Mouse (Mus musculus) intestine, postnatal 0 days (tissue): ENCODE results near the gene Ssmem1. TPM values are rescaled to one million over a fixed set of nuclear protein-coding genes. Genes with fewer than 3 reads are reported as not detected.

Experiments used
- ATAC-seq: fragments of 200-750 bp; cut with Nextera tagmentation; 2 replicates; pipeline ENCODE4 v1.8.0; 2017; ENCODE audit warnings: mild to moderate bottlenecking, moderate TSS enrichment, moderate library complexity
- H3K27ac ChIP-seq: fragments of 300-500 bp; sonication (generic); 2 replicates; pipeline ENCODE4 v1.5.1; 2014; ENCODE audit warnings: mild to moderate bottlenecking, low read depth, low read length, moderate library complexity
- H3K27me3 ChIP-seq: fragments of 300-500 bp; sonication (generic); replicated peaks from 2 replicates; pipeline ENCODE4 v1.6.1; 2014; ENCODE audit warnings: low read length, mixed read lengths; ENCODE audit not compliant: control insufficient read depth, insufficient read depth
- H3K36me3 ChIP-seq: fragments of 300-500 bp; sonication (generic); 2 replicates; pipeline ENCODE4 v1.6.1; 2014; ENCODE audit warnings: mild to moderate bottlenecking, moderate library complexity; ENCODE audit not compliant: control insufficient read depth, insufficient read depth
- H3K4me1 ChIP-seq: fragments of 300-500 bp; sonication (generic); replicated peaks from 2 replicates; pipeline ENCODE4 v1.6.1; 2014; ENCODE audit warnings: antibody characterized with exemption, low read length, mixed read lengths; ENCODE audit not compliant: control insufficient read depth, insufficient read depth
- H3K4me2 ChIP-seq: fragments of 300-500 bp; sonication (generic); replicated peaks from 2 replicates; pipeline ENCODE4 v1.6.1; 2014; ENCODE audit warnings: low read depth, mild to moderate bottlenecking, moderate library complexity
- H3K4me3 ChIP-seq: fragments of 300-500 bp; sonication (generic); 2 replicates; pipeline ENCODE4 v1.5.1; 2014; ENCODE audit warnings: low read depth, low read length
- H3K9ac ChIP-seq: fragments of 300-500 bp; sonication (generic); 2 replicates; pipeline ENCODE4 v1.6.1; 2014; ENCODE audit warnings: mild to moderate bottlenecking, low read depth, low read length
- H3K9me3 ChIP-seq: fragments of 300-500 bp; sonication (generic); 2 replicates; pipeline ENCODE4 v1.6.1; 2016; ENCODE audit warnings: mixed run types; ENCODE audit not compliant: control insufficient read depth
- CTCF ChIP-seq: sonication (generic); IDR thresholded peaks from 2 replicates; pipeline ENCODE4 v1.5.1; 2016; ENCODE audit warnings: low read depth, mild to moderate bottlenecking, control low read depth, antibody characterized with exemption, moderate library complexity
- WGBS: fragments of 180-500 bp; shearing (Covaris S2); extraction: QIAGEN DNeasy Blood & Tissue Kit; methylation state at CpG from one replicate; pipeline ENCODE4 v1.1.7; 2014; 5-methylcytosine and 5-hydroxymethylcytosine counted together
- polyA plus RNA-seq: library from polyadenylated mRNA; unstranded; fragments of >200 nt; fragmentation: Nextera tagmentation; extraction: Ambion mirVana; gene quantifications from 2 replicates; pipeline ENCODE4 v1.2.1, GENCODE M21; 2015

Gene Ssmem1
- polyA plus RNA-seq, 1 experiment from 2014 or later, result not detected

DNA sequence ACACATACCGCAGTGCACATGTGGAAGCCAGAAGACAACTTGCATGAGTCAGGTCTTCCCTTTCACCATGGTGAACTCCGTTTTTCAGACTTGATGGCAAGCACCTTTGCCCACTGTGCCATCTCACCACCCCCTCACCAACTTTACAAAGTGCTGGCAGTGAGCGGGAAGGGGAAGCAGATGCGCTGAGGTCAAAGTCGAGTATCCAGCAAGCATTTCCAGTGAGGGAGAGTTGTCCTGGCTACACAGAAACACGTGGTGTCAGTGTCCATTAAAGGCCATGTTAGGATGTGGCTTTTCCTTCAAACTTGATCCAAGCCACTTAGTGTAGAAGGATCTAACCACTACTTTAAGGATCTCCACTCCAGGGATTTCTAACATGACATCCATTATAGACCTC lies 31.9 kb upstream of the Ssmem1 start:
- Histone ChIP-seq H3K4me1 (no peaks in the 10 kb centered on the region), H3K9me3 (no peaks in the 10 kb centered on the region), H3K9ac (no peak overlapping the region), H3K4me3 (no peak overlapping the region), H3K36me3 (peaks cover 43% of the 10 kb centered on the region), H3K4me2 (no peak overlapping the region), H3K27ac (no peak overlapping the region), H3K27me3 (no peaks in the 10 kb centered on the region)
- ATAC-seq, result 0 out of 2 replicates have a peak, but pooled peaks have one; percentile 16
- WGBS, result 65% methylated on average over 6 of the region's 6 CpGs
- no peak for TF ChIP-seq CTCF

- H3K27ac ChIP-seq, result no peak overlapping the region
- H3K4me1 ChIP-seq, result no peaks in the 10 kb centered on the region
- H3K9me3 ChIP-seq, result no peaks in the 10 kb centered on the region
- H3K9ac ChIP-seq, result no peak overlapping the region
- no peak for ATAC-seq
- H3K27me3 ChIP-seq, result no peaks in the 10 kb centered on the region
- WGBS, result 77% methylated on average over 3 of the region's 3 CpGs
- TF ChIP-seq CTCF, result no peak
- H3K4me2 ChIP-seq, result no peak overlapping the region
- H3K4me3 ChIP-seq, result no peak overlapping the region
- peaks cover 55% of the 10 kb centered on the region for H3K36me3 ChIP-seq
Measured at GRCm38 (mm10) chr6:30479418-30479817, 30.2 kb upstream of the Ssmem1 start.

GRCm38 (mm10) chr6:30482908-30483307 lies 26.7 kb upstream of the Ssmem1 start:
- H3K9me3 ChIP-seq, result no peaks in the 10 kb centered on the region
- peaks cover 74% of the 10 kb centered on the region for H3K36me3 ChIP-seq
- no peak overlapping the region for H3K4me2 ChIP-seq
- WGBS, result 84% methylated on average over 2 of the region's 2 CpGs
- H3K27me3 ChIP-seq, result no peaks in the 10 kb centered on the region
- TF ChIP-seq CTCF, result no peak
- no peak overlapping the region for H3K27ac ChIP-seq
- no peak for ATAC-seq
- no peak overlapping the region for H3K9ac ChIP-seq
- H3K4me1 ChIP-seq, result no peaks in the 10 kb centered on the region
- no peak overlapping the region for H3K4me3 ChIP-seq

DNA sequence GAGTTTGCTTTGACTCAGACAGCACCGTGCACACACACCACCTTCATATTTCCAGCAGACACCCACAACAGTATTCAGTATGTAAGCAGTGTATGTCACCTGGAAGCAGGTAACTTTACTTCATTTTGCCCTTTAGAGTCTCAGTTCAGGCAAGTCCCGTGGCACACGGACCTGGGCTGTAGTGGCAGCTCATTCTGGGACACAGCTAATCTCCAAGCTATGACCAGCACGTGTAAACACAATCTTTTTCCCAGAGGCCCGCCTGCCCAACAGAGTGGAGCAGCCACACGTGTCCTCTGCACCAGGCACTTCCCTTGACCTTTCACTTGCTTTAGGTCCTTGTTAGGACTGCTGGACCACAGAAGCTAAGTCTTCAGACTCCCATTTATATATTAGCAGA lies 23.1 kb upstream of the Ssmem1 start:
- Histone ChIP-seq H3K36me3 (peaks cover 61% of the 10 kb centered on the region), H3K4me1 (no peaks in the 10 kb centered on the region), H3K4me2 (no peak overlapping the region), H3K9me3 (no peaks in the 10 kb centered on the region), H3K4me3 (no peak overlapping the region), H3K9ac (no peak overlapping the region), H3K27ac (no peak overlapping the region), H3K27me3 (no peaks in the 10 kb centered on the region)
- WGBS, result 82% methylated on average over 6 of the region's 6 CpGs
- TF ChIP-seq CTCF, result no peak
- no peak for ATAC-seq

DNA sequence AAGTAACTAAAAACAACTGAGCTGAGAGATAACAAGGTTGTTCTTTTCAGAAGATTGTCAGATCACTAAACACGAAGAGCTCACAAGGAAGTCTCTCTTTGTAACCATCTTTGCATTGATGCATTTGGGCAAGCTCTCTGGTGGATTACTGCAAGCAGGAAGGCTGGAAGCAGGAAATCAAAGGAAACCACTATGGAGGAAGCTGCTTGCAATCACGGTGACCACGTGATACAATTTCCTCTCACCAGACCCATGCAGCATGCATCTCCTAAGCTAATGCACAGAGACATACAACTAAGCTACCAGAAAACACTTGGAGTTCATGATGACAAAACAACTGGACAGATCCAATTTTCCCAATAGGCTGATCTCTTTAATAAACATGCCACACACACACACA lies 10.6 kb upstream of the Ssmem1 start:
- Histone ChIP-seq H3K4me3 (no peak overlapping the region), H3K27ac (no peak overlapping the region), H3K4me2 (no peak overlapping the region), H3K9ac (no peak overlapping the region), H3K36me3 (peaks cover 39% of the 10 kb centered on the region), H3K27me3 (no peaks in the 10 kb centered on the region), H3K4me1 (no peaks in the 10 kb centered on the region), H3K9me3 (no peaks in the 10 kb centered on the region)
- 67% methylated on average over 3 of the region's 3 CpGs for WGBS
- ATAC-seq, result no peak
- no peak for TF ChIP-seq CTCF

DNA sequence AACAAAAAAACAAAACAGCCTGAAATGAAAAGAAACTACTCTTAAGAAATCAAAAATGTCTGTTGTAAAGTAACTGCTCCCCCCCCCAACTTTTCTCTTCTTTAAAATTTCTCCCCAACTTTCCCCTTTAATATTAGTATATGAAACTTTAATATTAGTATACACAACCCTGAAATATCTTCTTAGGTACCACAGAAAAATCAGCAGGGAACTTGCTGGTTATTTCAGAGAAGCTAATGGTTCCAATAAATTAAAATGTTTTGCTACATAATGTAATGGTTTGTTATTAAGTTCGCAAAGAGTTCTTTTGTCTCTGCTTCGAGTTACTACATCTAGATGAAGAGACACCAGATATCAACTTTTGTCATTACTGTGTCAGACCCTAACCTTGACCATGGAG lies 825 bp upstream of the Ssmem1 start:
- no peak for TF ChIP-seq CTCF
- no peak for ATAC-seq
- no peaks in the 10 kb centered on the region for H3K9me3 ChIP-seq
- 5% methylated on average over 2 of the region's 2 CpGs for WGBS
- H3K27ac ChIP-seq, result peak overlapping the region; percentile 74; the same call in 1 of the 2 replicates
- H3K4me1 ChIP-seq, result peaks cover 6% of the 10 kb centered on the region; the same call in 1 of the 2 replicates
- no peaks in the 10 kb centered on the region for H3K27me3 ChIP-seq
- H3K36me3 ChIP-seq, result peaks cover 14% of the 10 kb centered on the region
- H3K4me2 ChIP-seq, result peak overlapping the region; percentile 62
- H3K9ac ChIP-seq, result peak overlapping the region; percentile 56
- H3K4me3 ChIP-seq, result peak overlapping the region; percentile 52

GRCm38 (mm10) chr6:30510291-30510690 lies 642 bp downstream of the Ssmem1 start:
- Histone ChIP-seq H3K9me3 (no peaks in the 10 kb centered on the region), H3K9ac (no peak overlapping the region; the same call in 1 of the 2 replicates), H3K36me3 (peaks cover 6% of the 10 kb centered on the region), H3K4me2 (peak overlapping the region; percentile 62; the same call in 1 of the 2 replicates), H3K4me3 (no peak overlapping the region), H3K4me1 (peaks cover 6% of the 10 kb centered on the region; the same call in 1 of the 2 replicates), H3K27me3 (no peaks in the 10 kb centered on the region), H3K27ac (no peak overlapping the region)
- no peak for TF ChIP-seq CTCF
- no peak for ATAC-seq
- WGBS, result 69% methylated on average over 5 of the region's 5 CpGs
